Mouse (Mus musculus) myocyte (in vitro differentiated cells): ENCODE data around the gene Eif4enif1.
"Not testable (repeated sequence)": the region's sequence is repeated elsewhere in the genome, so short reads cannot be mapped to it uniquely, and the experiment has no call there.

Experiments used
- E2F4 ChIP-seq: IDR thresholded peaks from one replicate; pipeline ENCODE4 v1.6.1; 2011; ENCODE audit warnings: mild to moderate bottlenecking, control low read depth, moderate library complexity; ENCODE audit not compliant: insufficient read depth
- MAX ChIP-seq: IDR thresholded peaks from one replicate; pipeline ENCODE4 v1.6.1; 2011; ENCODE audit warnings: low read depth, mild to moderate bottlenecking, control low read depth
- MYOG ChIP-seq, 3 experiments: IDR thresholded peaks; one replicate each; pipeline ENCODE4 v1.6.1; 2011; ENCODE audit warnings: control low read depth in 2 of 3, low read depth in 2 of 3, mild to moderate bottlenecking in 2 of 3; ENCODE audit not compliant: insufficient read length in 2 of 3, control insufficient read depth in 1 of 3, insufficient read depth in 1 of 3
- POLR2A ChIP-seq: IDR thresholded peaks from one replicate; pipeline ENCODE4 v1.6.1; 2011; ENCODE audit warnings: low read depth, mild to moderate bottlenecking, control low read depth, moderate library complexity; ENCODE audit not compliant: insufficient read length
- POLR2AphosphoS2 ChIP-seq: IDR thresholded peaks from one replicate; pipeline ENCODE4 v1.6.1; 2011; ENCODE audit warnings: low read depth, control low read depth; ENCODE audit not compliant: insufficient read length
- SRF ChIP-seq: IDR thresholded peaks from one replicate; pipeline ENCODE4 v1.6.1; 2011; ENCODE audit warnings: low read depth; ENCODE audit not compliant: control insufficient read depth, insufficient read length
- USF1 ChIP-seq: IDR thresholded peaks from one replicate; pipeline ENCODE4 v1.6.1; 2011; ENCODE audit warnings: low read depth, mild to moderate bottlenecking, control low read depth, moderate library complexity

DNA sequence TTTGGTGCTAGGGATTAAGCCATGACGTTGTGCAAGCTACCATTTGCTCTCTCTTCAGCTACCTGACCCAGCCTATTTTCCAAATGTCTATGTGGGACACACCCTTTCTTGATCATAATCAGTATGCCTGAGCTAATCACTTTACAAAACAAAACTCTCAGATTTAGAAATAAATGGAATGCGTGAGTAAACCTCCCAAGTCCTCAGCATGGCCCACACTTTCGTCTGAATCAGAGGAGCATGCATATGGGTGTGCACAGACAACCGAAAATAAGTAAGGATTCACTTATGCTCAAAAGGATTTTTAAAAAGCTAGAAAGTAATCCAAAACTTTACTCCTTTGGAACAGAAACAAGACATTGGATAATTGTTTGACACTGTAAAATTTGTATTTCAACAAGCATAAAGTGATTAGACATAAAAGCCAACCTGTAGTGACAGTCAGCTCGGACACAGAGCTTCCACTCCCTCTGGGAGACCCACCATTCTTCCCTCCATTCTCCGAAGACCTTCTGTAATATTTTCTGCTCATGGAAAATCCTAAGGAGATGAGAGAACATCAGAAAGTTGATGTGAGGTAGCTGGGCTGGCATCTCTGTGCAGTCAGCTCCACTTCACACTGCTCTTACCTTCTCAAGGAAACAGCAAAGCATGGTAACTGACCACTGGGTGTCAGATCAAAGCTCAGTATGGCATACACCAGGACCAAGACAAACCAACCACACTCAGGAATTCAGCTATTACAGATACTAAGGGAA is 23.0 kb upstream of the Eif4enif1 start:
- not testable (repeated sequence) for TF ChIP-seq POLR2A; E2F4; MYOG (IDR thresholded peaks at IDR 0.05; ENCODE audit: control insufficient read depth in 1 of 3, insufficient read depth in 1 of 3, insufficient read length in 2 of 3, low read depth in 2 of 3); SRF; USF1; POLR2AphosphoS2; MAX
